Mouse (Mus musculus) C3H10T1/2 (cell line): Measurements from ENCODE around the gene Calu. TPM values are rescaled to one million over a fixed set of nuclear protein-coding genes. Genes with fewer than 3 reads are reported as not detected.

Experiments used
- polyA plus RNA-seq, 2 experiments: library from polyadenylated mRNA; unstranded; fragments of >200 nt; fragmentation: generic; extraction: Trizol; gene quantifications; one replicate each; pipeline ENCODE4 v1.2.1; 2012; ENCODE audit warnings: missing spikeins in 2 of 2

Calu gene
- polyA plus RNA-seq: 100 to 1,000 TPM in 1 of 2 experiments, 10 to 100 TPM in 1; 16.2 to 300 TPM

GRCm38 (mm10) chr6:29347665-29348370 is at the start of gene Calu:
Gene Calu, plus strand, starts transcription at chr6:29348069.

DNA sequence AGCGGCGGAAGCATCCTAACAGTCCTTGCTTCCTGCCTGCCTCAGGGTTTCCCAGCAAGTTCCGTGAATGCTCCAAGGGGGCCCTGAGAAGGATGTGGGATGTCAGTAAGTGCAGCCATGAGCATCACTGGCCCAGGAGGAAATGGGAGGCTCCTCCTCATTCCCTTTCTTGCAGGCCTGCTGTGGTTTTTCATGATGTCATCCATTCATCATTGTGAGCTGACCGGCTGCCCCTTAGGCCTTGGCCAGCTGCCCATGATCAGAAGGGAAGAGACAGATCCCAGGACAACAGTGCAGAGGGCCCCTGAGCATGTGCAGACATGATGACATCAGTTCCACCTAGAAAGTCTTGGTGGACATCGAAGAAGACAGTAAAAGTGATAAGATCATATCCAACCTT is 29.0 kb upstream of the Calu start, which contains the start of gene Fam71f1:
TSS of gene Fam71f1 (plus strand) at position 262 of the 400 bp plus-strand sequence.

GRCm38 (mm10) chr6:29388052-29388518 is 40.2 kb downstream of the Calu start, which contains the start of gene Opn1sw:
Gene Opn1sw, minus strand, starts transcription at chr6:29388468.

GRCm38 (mm10) chr6:29395910-29396713 is 48.2 kb downstream of the Calu start, which contains the start of gene Ccdc136:
Gene Ccdc136, plus strand, starts transcription at chr6:29396309.

Other genes starting within 250 kb of the Calu start
- 1 to 10 TPM; 2.6 to 8.3 TPM for gene Rbm28, start 183.1 kb upstream of the Calu start, polyA plus RNA-seq
- gene Prrt4, start 168.5 kb upstream of the Calu start, polyA plus RNA-seq: under 1 TPM; 0.01 to 0.09 TPM
- gene Impdh1, start 131.7 kb upstream of the Calu start, polyA plus RNA-seq: 10 to 100 TPM; 26.5 to 46.7 TPM
- 10 to 100 TPM; 12.3 to 17.6 TPM for gene Hilpda, start 75.6 kb upstream of the Calu start, polyA plus RNA-seq
- under 1 TPM; 0.57 to 0.96 TPM for gene Fam71f2, start 68.5 kb upstream of the Calu start, polyA plus RNA-seq
- gene Fam71f1, start 28.9 kb upstream of the Calu start, polyA plus RNA-seq: under 1 TPM; 0.70 to 0.89 TPM
- 1 to 10 TPM in 1 of 2 experiments, under 1 TPM in 1; 0.35 to 2.2 TPM for gene Opn1sw, start 40.4 kb downstream of the Calu start, polyA plus RNA-seq
- gene Ccdc136, start 48.2 kb downstream of the Calu start, polyA plus RNA-seq: 10 to 100 TPM in 1 of 2 experiments, 1 to 10 TPM in 1; 9.7 to 26.6 TPM
- 10 to 100 TPM; 21.0 to 78.7 TPM for gene Flnc, start 85.2 kb downstream of the Calu start, polyA plus RNA-seq
- 100 to 1,000 TPM; 152 to 287 TPM for gene Atp6v1f, start 119.6 kb downstream of the Calu start, polyA plus RNA-seq
- gene Atp6v1fnb, start 123.4 kb downstream of the Calu start, polyA plus RNA-seq: not detected
- under 1 TPM; 0.06 to 0.08 TPM for gene Kcp, start 159.9 kb downstream of the Calu start, polyA plus RNA-seq
- gene Irf5, start 178.6 kb downstream of the Calu start, polyA plus RNA-seq: under 1 TPM; 0.11 to 0.18 TPM